Mouse (Mus musculus) kidney, adult 2 months (tissue): Measurements from ENCODE around the gene Copz1.

Experiments used
- CTCF ChIP-seq: fragments of 200-500 bp; conservative IDR thresholded peaks from 2 replicates; pipeline ENCODE4 v1.5.1; 2011; ENCODE audit warnings: low read depth, mild to moderate bottlenecking, control low read depth, low read length, moderate library complexity, mixed read lengths; ENCODE audit not compliant: insufficient read depth, insufficient read length
- POLR2A ChIP-seq: fragments of 200-500 bp; IDR thresholded peaks from one replicate; pipeline ENCODE4 v1.6.1; 2011; ENCODE audit warnings: low read depth, low read length, control low read depth

- TF ChIP-seq CTCF: no peak
- no peak for TF ChIP-seq POLR2A
Measured at GRCm38 (mm10) chr15:103322396-103322795, 49.9 kb downstream of the Copz1 start.
